Mouse (Mus musculus) heart, postnatal 0 days (tissue): ENCODE results near the gene Ripor2.

Experiments
- CTCF ChIP-seq: IDR thresholded peaks from 2 replicates; pipeline ENCODE4 v1.5.1; 2016; ENCODE audit warnings: antibody characterized with exemption, control low read depth, low read depth
- EP300 ChIP-seq: IDR thresholded peaks from 2 replicates; pipeline ENCODE4 v1.6.1; 2016; ENCODE audit warnings: antibody characterized with exemption, low read depth

GRCm38 (mm10) chr13:24776146-24776844, 194.3 kb downstream of the Ripor2 start:
- peak; percentile 93 for TF ChIP-seq CTCF
- no peak for TF ChIP-seq EP300
